Mouse (Mus musculus): Measurements from ENCODE around the gene Vwa3a.

DNA sequence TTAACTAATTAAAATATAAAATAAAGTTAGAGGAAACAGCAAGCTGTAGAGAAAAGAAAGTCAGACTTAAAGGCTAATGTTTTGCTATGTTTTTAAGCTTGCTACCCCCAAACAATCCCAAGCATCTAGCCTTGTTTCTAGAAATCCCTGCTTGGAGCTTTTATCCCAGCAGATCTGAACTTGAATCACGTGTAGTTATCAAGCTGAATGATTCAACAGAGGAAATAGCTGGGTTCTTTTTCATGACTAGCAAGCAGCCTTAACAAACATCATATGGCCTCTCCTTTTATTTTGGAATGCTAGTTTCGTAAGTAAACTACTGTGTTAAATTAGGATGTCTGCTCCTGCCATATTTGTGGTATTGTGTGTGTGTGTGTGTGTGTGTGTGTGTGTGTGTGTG lies 21.9 kb upstream of the Vwa3a start:
- no peak for TF ChIP-seq POLR2A (IDR thresholded peaks at IDR 0.05; ENCODE audit: insufficient read depth, low read length)
- no peak for TF ChIP-seq CTCF (IDR thresholded peaks at IDR 0.05; ENCODE audit: low read depth, low read length)
- TF ChIP-seq EP300 (IDR thresholded peaks at IDR 0.05; ENCODE audit: insufficient read depth, low read depth, low read length) = no peak

Data from ES-Bruce4 (cell line).